Mouse (Mus musculus): ENCODE measurements around the gene Bend6. TPM values are rescaled to one million over a fixed set of nuclear protein-coding genes. Genes with fewer than 3 reads are reported as not detected.

The Bend6 gene
- 1 to 10 TPM; 1.9 to 2.0 TPM for total RNA-seq (2021)
- long read RNA-seq, experiment 1, transcript Bend6-201 (7 exons, 2,487 nt) = major isoform, 6 of 7 reads
- long read RNA-seq, experiment 1, partial matches to known transcripts = 0 of 7 reads
- long read RNA-seq, experiment 1, other reads (novel, unspliced or antisense) = 0 of 7 reads
- long read RNA-seq, experiment 2, partial matches to known transcripts = 0 of 1 reads
- long read RNA-seq, experiment 2, other reads (novel, unspliced or antisense) = 1 of 1 reads

- peak; percentile 79 for DNase-seq
Measured at GRCm38 (mm10) chr1:33907421-33908190, at the start of gene Bend6. Bend6 (minus strand) TSS chr1:33907816.

GRCm38 (mm10) chr1:33955626-33956025 is 48.0 kb upstream of the Bend6 start:
- no peak for DNase-seq

GRCm38 (mm10) chr1:33948511-33948910 is 40.9 kb upstream of the Bend6 start:
- no peak for DNase-seq

- no peak for DNase-seq
Measured at GRCm38 (mm10) chr1:33947838-33948237, 40.2 kb upstream of the Bend6 start.

GRCm38 (mm10) chr1:33946601-33947395 is 39.2 kb upstream of the Bend6 start:
- peak; percentile 55 to 67 for DNase-seq

- no peak for DNase-seq
Measured at GRCm38 (mm10) chr1:33945756-33946155, 38.1 kb upstream of the Bend6 start.

- DNase-seq = peak; percentile 78 to 82
Measured at GRCm38 (mm10) chr1:33944977-33945750, 37.5 kb upstream of the Bend6 start.

GRCm38 (mm10) chr1:33943943-33944342 is 36.3 kb upstream of the Bend6 start:
- no peak for DNase-seq

- DNase-seq = no peak
Measured at GRCm38 (mm10) chr1:33942638-33943037, 35.0 kb upstream of the Bend6 start.

GRCm38 (mm10) chr1:33940364-33940928 is 32.8 kb upstream of the Bend6 start:
- DNase-seq = no peak

- no peak for DNase-seq
Measured at GRCm38 (mm10) chr1:33939828-33940227, 32.2 kb upstream of the Bend6 start.

- DNase-seq = no peak
Measured at GRCm38 (mm10) chr1:33935946-33936345, 28.3 kb upstream of the Bend6 start.

GRCm38 (mm10) chr1:33932845-33933499 is 25.4 kb upstream of the Bend6 start:
- DNase-seq = no peak

GRCm38 (mm10) chr1:33932196-33932595 is 24.6 kb upstream of the Bend6 start:
- DNase-seq = no peak

- DNase-seq = no peak
Measured at GRCm38 (mm10) chr1:33931791-33932190, 24.2 kb upstream of the Bend6 start.

- DNase-seq = no peak
Measured at GRCm38 (mm10) chr1:33927466-33927865, 19.9 kb upstream of the Bend6 start.

GRCm38 (mm10) chr1:33925283-33925682 is 17.7 kb upstream of the Bend6 start:
- DNase-seq = no peak

GRCm38 (mm10) chr1:33922975-33923374 is 15.4 kb upstream of the Bend6 start:
- DNase-seq = no peak

- DNase-seq = no peak
Measured at GRCm38 (mm10) chr1:33916554-33916953, 8.9 kb upstream of the Bend6 start.

- DNase-seq = no peak
Measured at GRCm38 (mm10) chr1:33911589-33911988, 4.0 kb upstream of the Bend6 start.

Measured in heart, adult 18-20 months (tissue).